Mouse (Mus musculus) kidney, adult 11 months (tissue): ENCODE measurements around the gene Dkk2.
A peak's percentile ranks its signal among the peaks of the same experiment; 100 is the strongest.

Experiments
- DNase-seq: peaks from one replicate; pipeline ENCODE4 v3.0.0; 2022

Gene Dkk2

GRCm38 (mm10) chr3:132125227-132125740, 40.2 kb downstream of the Dkk2 start:
- DNase-seq, result no peak

GRCm38 (mm10) chr3:132129730-132130274, 44.7 kb downstream of the Dkk2 start:
- no peak for DNase-seq

GRCm38 (mm10) chr3:132130781-132131180, 45.7 kb downstream of the Dkk2 start:
- no peak for DNase-seq

DNA sequence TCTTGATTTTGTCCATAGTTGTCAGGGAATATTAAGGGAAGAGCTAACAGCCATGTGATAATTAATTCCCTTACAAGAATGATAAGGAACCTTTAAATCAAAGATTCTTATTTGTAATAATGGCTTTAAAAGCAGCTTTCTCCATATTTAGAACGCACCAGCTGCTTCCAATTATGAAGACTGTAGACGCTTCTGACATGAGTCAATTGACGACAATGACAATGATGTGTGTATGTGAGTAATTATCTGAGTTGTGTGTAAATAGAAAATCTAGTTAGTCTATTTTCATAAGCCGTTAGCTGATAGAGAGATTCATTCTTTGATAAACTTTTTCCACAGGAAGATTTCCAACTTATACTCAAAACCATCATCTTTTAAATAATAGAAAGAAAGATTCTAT, 46.8 kb downstream of the Dkk2 start:
- no peak for DNase-seq

GRCm38 (mm10) chr3:132134502-132134901, 49.4 kb downstream of the Dkk2 start:
- no peak for DNase-seq

GRCm38 (mm10) chr3:132137802-132138378, 52.8 kb downstream of the Dkk2 start:
- no peak for DNase-seq

DNA sequence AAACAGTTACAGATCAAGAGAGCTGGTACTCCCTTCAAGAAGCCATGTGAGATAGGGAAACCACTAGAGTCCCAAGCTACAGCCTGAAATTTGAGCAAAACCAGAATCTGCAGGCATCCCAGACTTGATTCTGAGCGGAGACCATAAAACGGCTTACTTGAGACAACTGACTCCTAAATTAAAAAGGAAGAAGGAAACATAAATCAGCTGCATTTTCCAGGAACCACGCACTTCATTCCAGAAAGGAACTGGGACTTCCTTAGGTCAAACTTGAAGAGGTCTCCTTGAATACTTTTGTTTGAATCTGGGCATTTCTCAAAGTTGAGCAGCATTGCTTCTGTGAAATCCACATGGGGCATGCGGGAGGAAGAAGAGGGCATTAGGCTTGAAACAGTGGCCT, 55.9 kb downstream of the Dkk2 start:
- DNase-seq, result peak; percentile 28

DNA sequence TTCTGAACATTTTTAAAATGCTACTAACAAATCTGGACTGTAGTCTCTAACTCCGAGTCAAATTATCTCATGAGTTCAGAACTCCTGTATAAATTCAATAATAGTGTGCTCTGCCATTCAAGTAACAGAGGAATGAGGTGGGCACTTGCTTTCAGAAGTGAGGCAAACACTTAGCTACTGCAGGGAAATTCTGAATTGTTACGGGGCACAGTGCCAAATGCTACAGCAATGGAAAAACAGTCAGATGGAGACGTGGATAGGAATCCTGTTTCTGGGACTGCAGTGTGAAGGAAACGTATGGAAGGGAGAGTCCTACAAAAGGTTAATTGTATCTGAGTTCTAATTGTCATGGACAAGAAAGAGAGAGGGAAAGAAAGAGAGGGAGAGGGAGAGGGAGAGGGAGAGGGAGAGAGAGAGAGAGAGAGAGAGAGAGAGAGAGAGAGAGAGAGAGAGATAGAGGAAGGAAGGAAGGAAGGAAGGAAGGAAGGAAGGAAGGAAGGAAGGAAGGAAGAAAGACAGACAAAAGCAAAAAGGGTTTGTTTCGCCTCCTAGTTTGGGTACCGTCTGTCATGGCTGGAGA, 64.4 kb downstream of the Dkk2 start:
- DNase-seq, result no peak

DNA sequence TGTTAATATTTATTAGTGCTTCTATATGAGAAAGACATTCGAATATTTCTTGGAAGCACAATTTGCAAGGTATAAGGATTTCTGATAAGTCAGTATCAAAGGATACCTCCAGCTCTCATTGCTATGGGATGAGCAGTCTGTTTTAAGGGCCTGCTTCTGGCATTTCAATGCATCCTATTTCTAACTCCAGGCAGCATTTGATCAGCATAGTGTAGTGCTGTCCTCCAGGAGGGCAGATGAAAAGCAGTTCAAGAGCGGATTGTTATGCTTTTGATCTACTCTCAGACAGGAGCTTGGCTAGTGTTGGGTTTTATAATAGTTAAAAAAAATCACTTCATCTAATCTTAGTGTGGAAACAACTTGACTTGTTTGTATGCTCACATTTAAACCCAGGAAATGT, 73.7 kb downstream of the Dkk2 start:
- no peak for DNase-seq

- DNase-seq, result no peak
Measured at GRCm38 (mm10) chr3:132168911-132169310, 83.8 kb downstream of the Dkk2 start.

DNA sequence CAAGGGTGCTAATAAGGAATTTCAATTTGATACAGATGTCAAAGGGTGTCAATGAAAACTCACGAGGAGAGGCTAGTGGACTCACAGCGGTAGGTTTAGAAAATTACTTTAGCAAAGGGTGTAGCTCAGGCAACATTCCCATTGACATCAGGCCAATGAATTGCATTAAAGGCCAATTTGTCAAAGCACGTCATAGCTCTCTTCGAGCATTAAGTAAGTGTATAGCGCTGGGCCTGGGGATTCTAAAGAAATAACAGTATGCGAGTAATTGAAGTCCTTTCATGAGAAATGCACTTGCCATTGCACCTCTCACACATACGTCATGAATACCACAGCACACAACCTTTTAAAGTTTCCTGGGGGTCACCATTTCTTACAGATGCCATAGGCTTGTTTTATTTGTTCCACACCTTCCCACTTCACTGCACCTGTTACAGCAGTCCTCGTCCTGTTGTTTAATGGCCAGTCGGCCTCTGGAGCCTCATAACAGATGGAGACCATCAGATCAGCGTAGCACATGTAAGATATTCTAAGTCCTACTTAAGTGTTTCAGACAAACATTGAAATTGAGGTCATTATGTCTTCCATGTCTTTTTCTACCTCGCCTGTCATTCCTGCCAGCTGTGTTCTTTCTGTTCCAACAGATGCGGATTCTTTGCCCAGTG, 101.9 kb downstream of the Dkk2 start:
- no peak for DNase-seq

- no peak for DNase-seq
Measured at GRCm38 (mm10) chr3:132201950-132202349, 116.9 kb downstream of the Dkk2 start.

- no peak for DNase-seq
Measured at GRCm38 (mm10) chr3:132202665-132203064, 117.6 kb downstream of the Dkk2 start.

GRCm38 (mm10) chr3:132207469-132207868, 122.4 kb downstream of the Dkk2 start:
- DNase-seq, result peak; percentile 4

- DNase-seq, result no peak
Measured at GRCm38 (mm10) chr3:132211260-132211659, 126.2 kb downstream of the Dkk2 start.

GRCm38 (mm10) chr3:132219977-132220487, 134.9 kb downstream of the Dkk2 start:
- DNase-seq, result no peak

DNA sequence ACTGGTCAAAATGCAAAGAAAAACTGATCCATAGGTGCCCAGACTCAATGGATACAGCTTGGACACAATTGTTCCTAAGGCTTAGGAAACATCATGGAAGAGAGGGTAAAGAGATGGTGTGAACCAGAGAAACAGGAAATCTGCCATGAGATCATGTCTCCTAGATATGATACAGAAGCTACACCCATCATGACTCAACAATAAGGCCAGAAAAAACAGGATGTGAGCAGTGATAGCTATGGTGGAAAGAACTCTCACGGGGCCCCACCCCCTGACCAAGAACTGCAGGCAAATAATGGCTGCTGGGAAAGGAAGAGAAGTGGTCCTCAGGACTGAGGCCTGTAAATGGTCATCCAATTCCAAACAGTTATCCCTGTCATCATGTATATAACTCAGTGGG, 142.5 kb downstream of the Dkk2 start:
- no peak for DNase-seq
